Mouse (Mus musculus): Measurements from ENCODE around the gene Haspin. TPM values are rescaled to one million over a fixed set of nuclear protein-coding genes. Genes with fewer than 3 reads are reported as not detected.
"Not testable (repeated sequence)": the region's sequence is repeated elsewhere in the genome, so short reads cannot be mapped to it uniquely, and the experiment has no call there.

Gene Haspin
- polyA plus RNA-seq, 1 experiment from 2014 or later = 3.8 TPM

- Histone ChIP-seq H3K4me2 (no peak overlapping the region), H3K9me3 (no peaks in the 10 kb centered on the region), H3K9ac (no peak overlapping the region), H3K27ac (no peak overlapping the region), H3K4me1 (replicated peaks) (peaks cover 27% of the 10 kb centered on the region), H3K27me3 (no peaks in the 10 kb centered on the region), H3K36me3 (peaks cover 11% of the 10 kb centered on the region; the same call in 1 of the 2 replicates), H3K4me3 (no peak overlapping the region)
- no peak for ATAC-seq (ENCODE audit: low FRiP score)
- WGBS = 95% methylated on average over 5 of the region's 5 CpGs
Measured at GRCm38 (mm10) chr11:73134222-73134621, 3.9 kb downstream of the Haspin start.

DNA sequence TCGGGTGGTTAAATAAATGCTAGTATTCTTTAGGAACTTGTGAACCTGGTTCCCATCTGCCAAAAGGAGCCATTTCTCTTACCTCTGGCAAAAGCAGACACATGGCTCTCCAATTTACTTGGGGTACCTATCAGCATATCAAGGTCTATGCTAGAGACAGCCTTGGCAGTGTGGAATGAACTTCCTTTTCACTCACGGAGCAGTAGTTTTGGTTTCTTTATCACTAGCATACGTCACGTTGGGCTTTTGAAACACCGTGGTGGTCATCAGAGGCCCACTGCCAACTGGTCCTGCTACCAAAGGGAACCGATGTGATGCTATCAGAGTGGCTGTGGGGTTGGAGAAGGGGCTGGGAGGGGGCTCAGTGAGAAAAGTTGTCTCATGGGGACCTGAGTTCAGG, 5.1 kb downstream of the Haspin start:
- Histone ChIP-seq H3K4me2 (no peak overlapping the region), H3K36me3 (peaks cover 11% of the 10 kb centered on the region; the same call in 1 of the 2 replicates), H3K4me3 (no peak overlapping the region), H3K9ac (no peak overlapping the region), H3K4me1 (replicated peaks) (peaks cover 22% of the 10 kb centered on the region), H3K27ac (no peak overlapping the region), H3K27me3 (no peaks in the 10 kb centered on the region), H3K9me3 (no peaks in the 10 kb centered on the region)
- 96% methylated on average over 6 of the region's 6 CpGs for WGBS
- no peak for ATAC-seq (ENCODE audit: low FRiP score)

DNA sequence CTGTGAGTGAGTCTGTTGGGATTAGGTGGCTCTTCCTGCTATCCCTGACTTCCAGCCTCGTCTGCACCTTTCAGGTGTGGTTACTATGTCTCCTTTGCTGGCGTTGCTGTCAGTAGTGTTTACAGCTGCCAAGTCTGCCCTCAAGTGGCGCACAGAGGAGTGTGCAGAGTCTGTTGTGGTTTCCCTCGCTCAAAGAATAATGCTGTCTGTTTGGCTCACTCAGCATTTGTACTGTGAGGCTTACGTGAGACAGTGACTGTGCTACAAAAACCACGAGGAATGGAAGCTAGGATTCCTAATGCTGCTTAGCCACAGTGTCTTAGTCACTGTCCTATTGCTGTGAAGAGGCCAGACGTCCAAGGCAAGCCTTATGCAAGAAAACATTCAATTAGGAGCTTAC, 7.1 kb downstream of the Haspin start:
- no peak for ATAC-seq (ENCODE audit: low FRiP score)
- Histone ChIP-seq H3K4me2 (no peak overlapping the region), H3K27me3 (no peaks in the 10 kb centered on the region), H3K4me3 (no peak overlapping the region), H3K9me3 (no peaks in the 10 kb centered on the region), H3K27ac (no peak overlapping the region), H3K9ac (no peak overlapping the region), H3K4me1 (replicated peaks) (peaks cover 4% of the 10 kb centered on the region; the same call in 1 of the 2 replicates), H3K36me3 (peaks cover 11% of the 10 kb centered on the region; the same call in 1 of the 2 replicates)
- 85% methylated on average over 7 of the region's 7 CpGs for WGBS

DNA sequence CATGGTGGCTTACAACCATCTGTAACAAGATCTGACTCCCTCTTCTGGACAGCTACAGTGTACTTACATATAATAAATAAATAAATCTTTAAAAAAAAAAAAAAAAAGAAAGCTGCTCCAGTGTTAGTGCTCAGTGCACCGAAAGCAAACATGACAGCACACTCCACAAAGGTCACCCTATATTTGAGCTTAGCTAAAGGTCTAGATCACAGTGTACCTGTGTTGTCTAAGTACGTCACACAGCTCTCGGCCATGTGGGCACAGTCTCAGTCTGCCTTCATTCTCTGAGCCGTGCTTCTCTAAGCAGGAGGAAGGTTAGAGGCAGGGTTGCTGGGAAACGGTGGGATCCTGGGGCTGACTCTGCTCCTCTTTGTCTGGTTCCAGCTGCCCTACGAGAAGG, 11.6 kb downstream of the Haspin start:
- H3K4me2 ChIP-seq = no peak overlapping the region

DNA sequence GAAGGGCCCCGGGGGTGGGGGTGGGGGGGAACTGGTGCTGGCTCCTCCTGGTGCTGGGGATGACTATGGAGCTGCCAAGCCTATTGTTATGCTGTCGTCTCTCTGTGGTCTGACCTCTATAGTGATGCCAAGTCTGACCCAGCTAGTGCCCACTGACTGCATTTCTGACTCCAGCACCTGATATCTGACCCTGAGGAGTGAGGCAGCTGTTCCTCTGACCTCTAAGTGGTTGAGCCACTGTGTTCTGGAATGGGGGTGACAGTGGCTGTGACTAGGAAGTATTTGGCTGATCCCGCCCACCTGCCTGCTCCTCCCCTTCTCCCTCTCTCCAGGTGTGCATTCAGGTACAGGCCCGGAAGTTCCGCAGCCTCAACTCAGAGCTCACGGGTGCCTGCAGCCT, 26.7 kb downstream of the Haspin start:
- no peaks in the 10 kb centered on the region for H3K9me3 ChIP-seq
- H3K4me2 ChIP-seq = no peak overlapping the region
- no peak overlapping the region for H3K9ac ChIP-seq
- no peak for ATAC-seq (ENCODE audit: low FRiP score)
- no peak overlapping the region for H3K27ac ChIP-seq
- 68% methylated on average over 6 of the region's 6 CpGs for WGBS
- no peaks in the 10 kb centered on the region for H3K4me1 ChIP-seq (replicated peaks)
- H3K27me3 ChIP-seq = 0 out of 2 replicates have a peak, but pooled peaks cover 2% of the 10 kb centered on the region
- H3K36me3 ChIP-seq = no peaks in the 10 kb centered on the region
- H3K4me3 ChIP-seq = no peak overlapping the region

More for the DNA sequence above, 11.6 kb downstream of the Haspin start:
- H3K36me3 ChIP-seq = no peaks in the 10 kb centered on the region
- no peaks in the 10 kb centered on the region for H3K9me3 ChIP-seq
- WGBS = 85% methylated on average over 6 of the region's 6 CpGs
- H3K4me1 ChIP-seq (replicated peaks) = no peaks in the 10 kb centered on the region
- H3K9ac ChIP-seq = no peak overlapping the region
- ATAC-seq (ENCODE audit: low FRiP score) = no peak
- H3K27me3 ChIP-seq = no peaks in the 10 kb centered on the region
- no peak overlapping the region for H3K27ac ChIP-seq
- no peak overlapping the region for H3K4me3 ChIP-seq

DNA sequence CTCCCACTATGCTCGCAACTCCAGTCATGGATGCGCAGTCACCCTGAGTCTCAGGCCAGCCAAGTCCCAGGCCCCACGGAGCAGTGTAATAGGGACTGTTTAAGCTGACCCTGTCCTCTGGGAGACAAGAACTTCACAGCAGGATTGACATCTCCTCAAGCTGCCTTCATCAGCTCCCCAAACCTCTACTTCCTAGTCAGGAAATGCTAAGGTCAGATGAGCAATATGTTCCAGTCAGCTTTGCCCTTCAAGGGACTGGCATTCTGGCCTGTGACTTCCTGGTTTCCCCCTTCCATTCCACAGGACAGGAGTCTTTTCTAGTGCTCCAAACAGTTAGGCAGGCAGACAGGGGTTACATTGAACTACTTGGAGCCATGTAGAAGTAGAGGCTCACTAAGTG, 28.2 kb downstream of the Haspin start:
- 0 out of 2 replicates have a peak, but pooled peaks cover 2% of the 10 kb centered on the region for H3K27me3 ChIP-seq
- no peak for ATAC-seq (ENCODE audit: low FRiP score)
- no peak overlapping the region for H3K27ac ChIP-seq
- H3K4me2 ChIP-seq = no peak overlapping the region
- no peaks in the 10 kb centered on the region for H3K9me3 ChIP-seq
- no peaks in the 10 kb centered on the region for H3K36me3 ChIP-seq
- H3K4me1 ChIP-seq (replicated peaks) = no peaks in the 10 kb centered on the region
- no peak overlapping the region for H3K9ac ChIP-seq
- H3K4me3 ChIP-seq = no peak overlapping the region
- WGBS = 91% methylated on average over 3 of the region's 3 CpGs

GRCm38 (mm10) chr11:73108898-73109625, 29.0 kb downstream of the Haspin start:
- no peak for ATAC-seq (ENCODE audit: low FRiP score)
- H3K4me1 ChIP-seq (replicated peaks) = no peaks in the 10 kb centered on the region
- no peaks in the 10 kb centered on the region for H3K9me3 ChIP-seq
- H3K27me3 ChIP-seq = 0 out of 2 replicates have a peak, but pooled peaks cover 2% of the 10 kb centered on the region
- H3K4me2 ChIP-seq = no peak overlapping the region
- no peaks in the 10 kb centered on the region for H3K36me3 ChIP-seq
- no peak overlapping the region for H3K4me3 ChIP-seq
- 83% methylated on average over 14 of the region's 14 CpGs for WGBS
- no peak overlapping the region for H3K9ac ChIP-seq
- no peak overlapping the region for H3K27ac ChIP-seq

- H3K9ac ChIP-seq = no peak overlapping the region
- H3K9me3 ChIP-seq = no peaks in the 10 kb centered on the region
- 71% methylated on average over 5 of the region's 5 CpGs for WGBS
Measured at GRCm38 (mm10) chr11:73108195-73108897, 29.7 kb downstream of the Haspin start.

GRCm38 (mm10) chr11:73107358-73107757, 30.7 kb downstream of the Haspin start:
- not testable (repeated sequence) for H3K9me3 ChIP-seq; H3K9ac ChIP-seq; ATAC-seq (ENCODE audit: low FRiP score); H3K4me1 ChIP-seq (replicated peaks); H3K4me2 ChIP-seq; H3K4me3 ChIP-seq; H3K27ac ChIP-seq; H3K36me3 ChIP-seq; H3K27me3 ChIP-seq
- WGBS = 40% methylated on average over 3 of the region's 3 CpGs

More at GRCm38 (mm10) chr11:73108195-73108897, 29.7 kb downstream of the Haspin start:
- 0 out of 2 replicates have a peak, but pooled peaks cover 2% of the 10 kb centered on the region for H3K27me3 ChIP-seq
- H3K27ac ChIP-seq = no peak overlapping the region
- no peaks in the 10 kb centered on the region for H3K36me3 ChIP-seq
- no peak for ATAC-seq (ENCODE audit: low FRiP score)
- H3K4me1 ChIP-seq (replicated peaks) = no peaks in the 10 kb centered on the region
- no peak overlapping the region for H3K4me3 ChIP-seq
- no peak overlapping the region for H3K4me2 ChIP-seq

DNA sequence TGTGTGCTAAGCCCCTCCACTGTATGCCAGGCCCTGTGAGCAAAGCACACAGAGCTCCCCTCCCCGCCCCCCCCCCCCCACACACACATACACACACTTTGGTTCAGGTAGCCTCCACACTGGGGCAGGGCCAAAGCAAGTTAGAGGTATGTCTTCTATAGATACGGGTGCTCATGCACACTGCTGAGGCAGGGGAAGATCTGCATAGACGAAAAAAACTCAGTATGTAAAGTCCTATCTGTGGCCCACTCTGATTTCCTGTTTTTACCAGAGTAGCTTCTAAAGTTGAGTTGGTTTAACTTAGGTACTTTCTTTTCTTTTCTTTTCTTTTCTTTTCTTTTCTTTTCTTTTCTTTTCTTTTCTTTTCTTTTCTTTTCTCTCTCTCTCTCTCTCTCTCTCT, 32.8 kb downstream of the Haspin start:
- H3K27me3 ChIP-seq = no peaks in the 10 kb centered on the region
- no peak overlapping the region for H3K9ac ChIP-seq
- 83% methylated on average over 2 of the region's 3 CpGs for WGBS
- no peak overlapping the region for H3K27ac ChIP-seq
- ATAC-seq (ENCODE audit: low FRiP score) = no peak
- no peaks in the 10 kb centered on the region for H3K4me1 ChIP-seq (replicated peaks)
- H3K36me3 ChIP-seq = no peaks in the 10 kb centered on the region
- no peak overlapping the region for H3K4me3 ChIP-seq
- H3K9me3 ChIP-seq = no peaks in the 10 kb centered on the region
- no peak overlapping the region for H3K4me2 ChIP-seq

DNA sequence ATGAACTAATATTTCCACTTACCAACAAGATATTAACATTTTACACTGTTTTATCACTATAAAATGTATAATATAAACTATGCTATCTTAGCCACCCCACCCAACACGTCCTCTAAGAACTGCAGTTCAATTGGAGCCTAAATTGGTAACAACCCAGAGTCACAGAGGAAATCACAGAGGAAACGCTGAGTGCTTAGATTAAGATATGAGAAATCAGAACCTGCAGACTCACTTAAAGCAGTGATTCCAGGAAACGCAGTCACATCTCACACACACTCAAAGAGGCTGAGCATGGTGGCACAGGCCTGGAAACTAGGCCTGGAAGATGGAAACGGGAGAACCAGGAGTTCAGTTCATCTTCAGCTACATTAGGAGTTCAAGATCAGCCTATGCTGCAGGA, 36.8 kb downstream of the Haspin start:
- no peak for ATAC-seq (ENCODE audit: low FRiP score)
- Histone ChIP-seq H3K36me3 (no peaks in the 10 kb centered on the region), H3K27me3 (no peaks in the 10 kb centered on the region), H3K9ac (no peak overlapping the region), H3K27ac (no peak overlapping the region), H3K4me3 (no peak overlapping the region), H3K4me2 (no peak overlapping the region), H3K4me1 (replicated peaks) (no peaks in the 10 kb centered on the region), H3K9me3 (no peaks in the 10 kb centered on the region)
- 84% methylated on average over 4 of the region's 4 CpGs for WGBS

DNA sequence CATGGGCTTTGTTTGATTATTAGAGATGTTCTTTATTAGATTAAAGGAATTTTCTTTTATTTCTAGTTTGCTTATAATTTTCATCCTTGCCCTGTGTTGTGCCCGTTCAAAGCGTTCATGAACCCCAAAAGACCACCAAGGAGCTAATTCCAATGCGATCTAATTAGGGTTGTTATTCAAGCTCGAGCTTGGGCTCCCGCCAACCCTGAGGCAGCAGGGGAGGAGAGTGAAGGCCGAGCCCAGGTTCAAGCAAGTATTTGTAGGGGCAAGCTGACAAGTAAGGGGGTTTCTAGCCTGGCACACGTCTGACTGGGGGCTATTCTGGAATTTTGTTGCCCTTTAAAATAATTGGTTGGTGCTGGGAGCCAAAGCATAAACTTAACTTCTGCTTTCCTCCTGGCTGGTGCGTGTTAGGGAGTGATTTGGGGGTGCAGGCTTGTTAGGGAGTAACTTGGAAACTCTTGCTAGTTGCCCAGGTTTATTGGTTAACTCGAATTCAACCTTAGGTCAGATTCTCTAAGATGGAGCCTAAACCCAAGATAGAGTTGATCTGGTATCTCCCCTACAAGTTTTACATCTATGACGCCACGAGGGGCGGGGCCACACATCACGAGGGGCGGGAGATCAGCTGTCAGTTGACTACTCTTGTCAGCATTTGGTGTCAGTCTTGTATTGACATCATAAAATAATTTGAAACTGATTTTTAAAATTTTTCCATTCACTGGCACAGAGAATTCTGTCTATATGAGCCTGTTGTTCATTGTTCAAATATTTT, 37.9 kb downstream of the Haspin start:
- Histone ChIP-seq H3K4me2 (no peak overlapping the region), H3K4me1 (replicated peaks) (no peaks in the 10 kb centered on the region), H3K27me3 (no peaks in the 10 kb centered on the region), H3K9me3 (no peaks in the 10 kb centered on the region), H3K36me3 (no peaks in the 10 kb centered on the region), H3K27ac (no peak overlapping the region), H3K9ac (no peak overlapping the region), H3K4me3 (no peak overlapping the region)
- ATAC-seq (ENCODE audit: low FRiP score) = no peak
- WGBS = 73% methylated on average over 14 of the region's 14 CpGs
